Mouse (Mus musculus) midbrain, embryonic 15.5 days (tissue): ENCODE data around the gene Gpr152. TPM values are rescaled to one million over a fixed set of nuclear protein-coding genes. Genes with fewer than 3 reads are reported as not detected.

Experiments used
- ATAC-seq: fragments of 200-750 bp; cut with Nextera tagmentation; replicated peaks from 2 replicates; pipeline ENCODE4 v1.8.0; 2017; ENCODE audit warnings: moderate TSS enrichment
- H3K27ac ChIP-seq: fragments of 300-500 bp; sonication (generic); 2 replicates; pipeline ENCODE4 v1.5.1; 2015; ENCODE audit warnings: mild to moderate bottlenecking, inconsistent platforms
- H3K27me3 ChIP-seq: fragments of 300-500 bp; sonication (generic); replicated peaks from 2 replicates; pipeline ENCODE4 v1.6.1; 2015; ENCODE audit warnings: inconsistent platforms
- H3K36me3 ChIP-seq: fragments of 300-500 bp; sonication (generic); replicated peaks from 2 replicates; pipeline ENCODE4 v1.6.1; 2015; ENCODE audit warnings: inconsistent platforms
- H3K4me1 ChIP-seq: fragments of 300-500 bp; sonication (generic); 2 replicates; pipeline ENCODE4 v1.6.1; 2015; ENCODE audit warnings: inconsistent platforms
- H3K4me2 ChIP-seq: fragments of 300-500 bp; sonication (generic); 2 replicates; pipeline ENCODE4 v1.6.1; 2015; ENCODE audit warnings: inconsistent platforms, mild to moderate bottlenecking, moderate library complexity
- H3K4me3 ChIP-seq: fragments of 300-500 bp; sonication (generic); 2 replicates; pipeline ENCODE4 v1.5.1; 2015; ENCODE audit warnings: mild to moderate bottlenecking, inconsistent platforms
- H3K9ac ChIP-seq: fragments of 300-500 bp; sonication (generic); 2 replicates; pipeline ENCODE4 v1.6.1; 2015; ENCODE audit warnings: mild to moderate bottlenecking, inconsistent platforms
- H3K9me3 ChIP-seq: fragments of 300-500 bp; sonication (generic); 2 replicates; pipeline ENCODE4 v1.6.1; 2016; ENCODE audit warnings: inconsistent platforms
- WGBS: fragments of 180-500 bp; shearing (Covaris S2); methylation state at CpG from one replicate; pipeline ENCODE4 v1.1.7; 2015; ENCODE audit warnings: mixed read lengths; 5-methylcytosine and 5-hydroxymethylcytosine counted together
- polyA plus RNA-seq: library from polyadenylated mRNA; unstranded; fragments of >200 nt; fragmentation: Nextera tagmentation; extraction: Ambion mirVana; gene quantifications from 2 replicates; pipeline ENCODE4 v1.2.1, GENCODE M21; 2015

The Gpr152 gene
- polyA plus RNA-seq, 1 experiment from 2014 or later = 0.04 TPM

GRCm38 (mm10) chr19:4170723-4171392 is 31.3 kb downstream of the Gpr152 start:
- WGBS = 88% methylated on average over 10 of the region's 10 CpGs
- H3K4me2 ChIP-seq = no peak overlapping the region
- no peak overlapping the region for H3K27ac ChIP-seq
- no peaks in the 10 kb centered on the region for H3K27me3 ChIP-seq
- no peaks in the 10 kb centered on the region for H3K9me3 ChIP-seq
- no peak overlapping the region for H3K9ac ChIP-seq
- no peak overlapping the region for H3K4me3 ChIP-seq
- no peak for ATAC-seq
- H3K36me3 ChIP-seq = no peaks in the 10 kb centered on the region
- peaks cover 17% of the 10 kb centered on the region for H3K4me1 ChIP-seq

- ATAC-seq = no peak
- no peak overlapping the region for H3K4me2 ChIP-seq
- 77% methylated on average over 13 of the region's 13 CpGs for WGBS
- H3K36me3 ChIP-seq = no peaks in the 10 kb centered on the region
- no peak overlapping the region for H3K4me3 ChIP-seq
- H3K9ac ChIP-seq = no peak overlapping the region
- no peaks in the 10 kb centered on the region for H3K9me3 ChIP-seq
- no peaks in the 10 kb centered on the region for H3K27me3 ChIP-seq
- H3K4me1 ChIP-seq = peaks cover 17% of the 10 kb centered on the region
- no peak overlapping the region for H3K27ac ChIP-seq
Observed at GRCm38 (mm10) chr19:4171393-4172290, 32.1 kb downstream of the Gpr152 start.

DNA sequence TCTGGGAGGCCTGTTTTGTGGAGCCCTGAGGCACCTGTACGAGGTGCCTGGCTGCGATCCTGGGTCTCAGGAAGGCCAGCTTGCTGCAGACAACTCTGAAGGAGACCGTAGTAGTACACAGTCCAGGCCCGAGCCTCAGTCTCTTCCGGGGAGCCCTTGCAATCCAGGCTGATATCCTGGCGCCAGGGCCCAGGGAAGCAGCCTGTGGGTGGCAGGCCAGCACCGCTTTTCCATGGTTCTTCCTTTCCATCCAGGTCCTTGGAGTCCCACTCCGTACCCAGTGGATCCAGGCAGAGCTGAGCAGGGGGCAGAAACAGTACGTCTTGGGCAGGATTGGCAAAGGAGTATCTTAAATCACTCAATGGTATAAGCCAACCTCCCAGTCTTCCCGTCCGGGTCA is 33.3 kb downstream of the Gpr152 start:
- H3K36me3 ChIP-seq = no peaks in the 10 kb centered on the region
- no peak for ATAC-seq
- H3K9me3 ChIP-seq = no peaks in the 10 kb centered on the region
- no peak overlapping the region for H3K4me2 ChIP-seq
- 52% methylated on average over 11 of the region's 11 CpGs for WGBS
- H3K9ac ChIP-seq = no peak overlapping the region
- H3K27ac ChIP-seq = no peak overlapping the region
- H3K4me1 ChIP-seq = peaks cover 17% of the 10 kb centered on the region
- no peak overlapping the region for H3K4me3 ChIP-seq
- H3K27me3 ChIP-seq = 0 out of 2 replicates have a peak, but pooled peaks cover 2% of the 10 kb centered on the region

DNA sequence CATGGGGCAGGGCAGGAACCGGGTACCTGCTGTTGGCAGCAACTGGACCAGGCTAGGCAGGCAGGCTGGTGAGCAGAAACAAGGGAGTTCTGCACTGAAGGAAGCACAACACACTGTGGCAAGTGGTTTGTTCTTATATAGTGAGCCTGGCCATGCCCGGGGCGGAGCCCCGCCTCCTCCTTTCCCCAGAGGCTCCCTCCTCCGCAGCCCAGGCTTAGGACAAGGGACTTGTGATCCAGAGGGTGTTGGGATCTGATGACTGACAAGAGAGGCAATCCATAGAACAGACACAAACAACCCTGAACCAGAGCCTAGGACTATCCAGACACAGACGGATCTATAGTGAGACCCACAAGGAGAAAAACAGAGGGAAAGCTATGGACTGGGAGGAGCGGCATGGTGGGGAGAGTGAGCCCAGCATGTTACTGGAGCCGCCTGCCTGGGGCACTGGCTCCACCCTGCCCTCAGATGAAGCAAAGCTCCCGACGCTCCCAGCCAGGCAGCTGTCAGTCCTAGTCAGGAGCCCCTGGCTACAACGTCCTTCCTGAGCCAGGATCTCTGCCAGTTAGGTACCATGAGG is 35.9 kb downstream of the Gpr152 start, which contains the start of gene Carns1:
Carns1 (minus strand) TSS at position 112 of the 580 bp plus-strand sequence.
- Histone ChIP-seq H3K27ac (no peak within 1 kb of the TSS), H3K4me3 (no peak within 1 kb of the TSS), H3K4me2 (peak within 1 kb of the TSS; percentile 33), H3K36me3 (no peaks in the 10 kb centered on the region), H3K9me3 (no peaks in the 10 kb centered on the region), H3K9ac (peak within 1 kb of the TSS; percentile 8; the same call in 1 of the 2 replicates), H3K4me1 (peaks cover 9% of the 10 kb centered on the region), H3K27me3 (0 out of 2 replicates have a peak, but pooled peaks cover 2% of the 10 kb centered on the region)
- WGBS = 2% methylated on average over 11 of the region's 11 CpGs
- ATAC-seq = 0 out of 2 replicates have a peak, but pooled peaks have one; percentile 14

GRCm38 (mm10) chr19:4180411-4180810 is 40.8 kb downstream of the Gpr152 start:
- 0 out of 2 replicates have a peak, but pooled peaks cover 2% of the 10 kb centered on the region for H3K27me3 ChIP-seq
- 87% methylated on average over 7 of the region's 7 CpGs for WGBS
- no peaks in the 10 kb centered on the region for H3K36me3 ChIP-seq
- H3K4me3 ChIP-seq = no peak overlapping the region
- H3K27ac ChIP-seq = no peak overlapping the region
- ATAC-seq = no peak
- H3K4me2 ChIP-seq = no peak overlapping the region
- H3K9ac ChIP-seq = no peak overlapping the region
- no peaks in the 10 kb centered on the region for H3K9me3 ChIP-seq
- H3K4me1 ChIP-seq = peaks cover 12% of the 10 kb centered on the region

GRCm38 (mm10) chr19:4181892-4182291 is 42.3 kb downstream of the Gpr152 start:
- no peak overlapping the region for H3K4me3 ChIP-seq
- no peak; the same call in 1 of the 2 replicates for ATAC-seq
- H3K27ac ChIP-seq = no peak overlapping the region
- H3K4me2 ChIP-seq = no peak overlapping the region
- 43% methylated on average over 3 of the region's 3 CpGs for WGBS
- H3K36me3 ChIP-seq = no peaks in the 10 kb centered on the region
- no peaks in the 10 kb centered on the region for H3K9me3 ChIP-seq
- H3K27me3 ChIP-seq = 0 out of 2 replicates have a peak, but pooled peaks cover 2% of the 10 kb centered on the region
- H3K9ac ChIP-seq = no peak overlapping the region
- H3K4me1 ChIP-seq = peaks cover 9% of the 10 kb centered on the region

GRCm38 (mm10) chr19:4183689-4184088 is 44.1 kb downstream of the Gpr152 start:
- no peak overlapping the region for H3K27ac ChIP-seq
- no peaks in the 10 kb centered on the region for H3K36me3 ChIP-seq
- ATAC-seq = no peak
- H3K27me3 ChIP-seq = no peaks in the 10 kb centered on the region
- no peak overlapping the region for H3K4me3 ChIP-seq
- 78% methylated on average over 2 of the region's 2 CpGs for WGBS
- H3K9me3 ChIP-seq = no peaks in the 10 kb centered on the region
- peaks cover 9% of the 10 kb centered on the region for H3K4me1 ChIP-seq
- H3K4me2 ChIP-seq = no peak overlapping the region
- H3K9ac ChIP-seq = no peak overlapping the region

GRCm38 (mm10) chr19:4184976-4185975 is 45.7 kb downstream of the Gpr152 start:
- no peak for ATAC-seq
- no peak overlapping the region for H3K27ac ChIP-seq

DNA sequence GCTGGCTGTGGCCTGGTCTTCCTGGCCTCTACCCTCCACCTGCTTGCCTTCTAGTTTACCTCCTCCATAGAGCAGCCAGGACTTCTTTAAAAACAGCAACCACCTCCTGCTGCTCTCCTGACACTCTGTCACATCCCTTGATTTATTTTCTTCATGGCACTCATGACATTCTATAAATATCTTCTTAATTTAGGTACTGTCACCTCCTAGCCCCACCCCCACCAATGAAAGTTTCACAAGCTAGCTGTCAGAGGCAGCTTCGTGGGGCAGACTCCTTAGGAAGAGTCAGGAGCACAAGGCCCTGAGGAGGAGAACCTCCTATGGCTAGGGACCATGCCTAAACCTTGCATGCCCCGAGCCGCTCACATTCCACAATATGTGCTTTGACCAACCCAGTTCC is 47.7 kb downstream of the Gpr152 start:
- H3K4me3 ChIP-seq = no peak overlapping the region
- H3K4me1 ChIP-seq = peaks cover 2% of the 10 kb centered on the region; the same call in 1 of the 2 replicates
- H3K9ac ChIP-seq = no peak overlapping the region
- no peaks in the 10 kb centered on the region for H3K36me3 ChIP-seq
- 75% methylated on average over 3 of the region's 3 CpGs for WGBS
- H3K27ac ChIP-seq = no peak overlapping the region
- H3K4me2 ChIP-seq = no peak overlapping the region
- H3K27me3 ChIP-seq = no peaks in the 10 kb centered on the region
- H3K9me3 ChIP-seq = no peaks in the 10 kb centered on the region
- ATAC-seq = no peak

More at GRCm38 (mm10) chr19:4184976-4185975, 45.7 kb downstream of the Gpr152 start:
- no peak overlapping the region for H3K4me3 ChIP-seq
- no peaks in the 10 kb centered on the region for H3K27me3 ChIP-seq
- H3K9ac ChIP-seq = no peak overlapping the region
- H3K4me1 ChIP-seq = peaks cover 9% of the 10 kb centered on the region
- H3K36me3 ChIP-seq = no peaks in the 10 kb centered on the region
- H3K4me2 ChIP-seq = no peak overlapping the region
- H3K9me3 ChIP-seq = no peaks in the 10 kb centered on the region
- 59% methylated on average over 15 of the region's 15 CpGs for WGBS

DNA sequence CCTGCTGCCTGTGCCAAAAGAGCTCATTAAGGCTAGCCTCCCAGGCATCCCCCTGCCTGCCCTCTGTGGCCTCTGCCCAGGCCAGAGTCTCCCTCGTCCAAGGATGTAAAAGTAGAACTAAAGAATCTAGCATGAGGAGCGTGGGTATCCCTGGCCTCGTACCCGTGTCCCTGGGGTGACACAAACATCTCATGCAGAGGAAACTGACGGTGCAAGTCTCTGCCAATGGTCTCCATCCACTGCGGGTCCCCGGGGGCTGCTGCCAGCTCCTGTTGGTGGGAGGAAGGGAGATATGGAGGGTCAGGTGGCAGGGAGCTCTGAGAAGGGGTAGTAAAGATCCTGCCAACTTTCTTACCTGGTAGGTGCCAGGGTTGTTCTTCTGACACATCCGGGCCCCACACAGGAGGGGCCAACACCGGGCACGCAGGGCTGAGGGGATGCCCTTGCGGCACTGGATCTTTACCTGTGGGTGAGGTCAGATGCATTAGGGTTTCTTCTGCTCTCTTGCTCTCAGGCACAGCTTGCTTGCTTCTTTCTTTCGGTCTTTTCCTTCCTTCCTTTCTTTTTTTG is 49.5 kb downstream of the Gpr152 start:
- ATAC-seq = no peak
- Histone ChIP-seq H3K4me1 (peaks cover 14% of the 10 kb centered on the region), H3K9ac (no peak overlapping the region), H3K9me3 (no peaks in the 10 kb centered on the region), H3K4me3 (no peak overlapping the region), H3K4me2 (no peak overlapping the region), H3K36me3 (peaks cover 2% of the 10 kb centered on the region), H3K27me3 (no peaks in the 10 kb centered on the region), H3K27ac (no peak overlapping the region)
- WGBS = 89% methylated on average over 12 of the region's 12 CpGs

- Histone ChIP-seq H3K4me2 (peak within 1 kb of the TSS; percentile 93), H3K9me3 (no peaks in the 10 kb centered on the region), H3K27ac (peak within 1 kb of the TSS; percentile 84), H3K4me3 (peak within 1 kb of the TSS; percentile 70), H3K4me1 (peaks cover 19% of the 10 kb centered on the region), H3K27me3 (no peaks in the 10 kb centered on the region), H3K9ac (peak within 1 kb of the TSS; percentile 88), H3K36me3 (peaks cover 18% of the 10 kb centered on the region)
- WGBS = 70% methylated on average over 4 of the region's 4 CpGs
- ATAC-seq = 0 out of 2 replicates have a peak, but pooled peaks have one; percentile 6
Observed at GRCm38 (mm10) chr19:4190831-4191334, 51.3 kb downstream of the Gpr152 start, which contains the start of gene Tbc1d10c. Gene Tbc1d10c (minus strand): TSS chr19:4191284.
